Mouse (Mus musculus): ENCODE results near the gene Zcchc8.

Zcchc8 gene

DNA sequence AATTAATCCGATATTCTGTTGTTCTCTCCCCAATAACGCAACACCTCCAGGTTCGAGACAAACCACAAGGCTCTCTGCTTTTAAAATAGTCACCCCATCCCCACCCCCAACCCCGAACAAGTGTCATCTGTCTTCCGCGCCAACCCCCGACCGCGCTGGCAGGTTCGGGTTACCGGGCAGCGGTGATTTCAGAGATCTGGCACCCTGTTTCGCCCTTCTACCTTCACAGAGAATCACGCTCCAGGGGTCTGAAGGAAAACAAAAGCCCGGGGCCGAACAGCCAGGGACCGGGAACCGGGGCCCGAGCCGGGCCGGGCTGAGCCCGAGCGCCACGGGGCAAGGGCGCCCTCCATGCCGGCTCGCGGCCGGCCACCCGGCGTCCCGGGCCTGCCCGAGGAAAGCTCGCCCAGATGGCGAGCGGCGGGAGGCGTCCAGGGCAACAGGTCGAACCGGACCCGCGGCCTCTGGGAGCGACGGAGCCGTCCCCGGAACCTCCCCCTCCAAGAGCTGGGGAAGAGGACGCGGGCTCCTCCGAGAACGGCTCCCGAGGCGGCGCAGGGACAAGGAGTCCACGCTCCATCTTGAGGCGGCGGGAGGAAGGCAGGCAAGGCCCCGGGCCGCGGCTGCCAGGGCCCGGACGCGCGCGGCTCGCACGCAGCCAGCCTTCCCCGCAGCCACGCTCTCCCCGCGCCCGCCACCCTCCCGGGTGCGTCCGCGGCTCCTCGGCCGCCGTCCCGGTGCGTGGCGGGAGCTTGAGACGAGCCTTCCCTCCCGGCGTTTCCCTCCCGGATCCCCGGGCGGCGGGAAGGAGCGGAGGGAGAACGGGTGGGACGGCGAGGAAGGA lies 37.3 kb downstream of the Zcchc8 start:
- WGBS: 1% methylated on average over 91 of the region's 92 CpGs

DNA sequence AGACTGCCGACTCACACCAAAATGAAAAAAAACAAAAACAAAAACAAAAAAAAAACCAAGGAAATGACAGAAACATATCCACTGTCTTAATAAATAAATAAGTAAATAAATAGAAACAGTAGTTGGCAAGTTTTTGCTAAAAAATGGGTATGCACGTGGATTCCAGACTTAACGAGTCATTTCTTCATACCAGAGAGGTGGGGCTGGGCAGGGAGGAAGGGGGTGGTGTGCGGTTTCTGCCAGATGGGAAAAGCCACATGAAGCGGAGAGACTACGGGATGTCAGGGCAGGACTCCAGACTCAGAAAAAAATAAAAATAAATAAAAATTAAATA lies 37.9 kb downstream of the Zcchc8 start:
- 7% methylated on average over 6 of the region's 6 CpGs for WGBS

DNA sequence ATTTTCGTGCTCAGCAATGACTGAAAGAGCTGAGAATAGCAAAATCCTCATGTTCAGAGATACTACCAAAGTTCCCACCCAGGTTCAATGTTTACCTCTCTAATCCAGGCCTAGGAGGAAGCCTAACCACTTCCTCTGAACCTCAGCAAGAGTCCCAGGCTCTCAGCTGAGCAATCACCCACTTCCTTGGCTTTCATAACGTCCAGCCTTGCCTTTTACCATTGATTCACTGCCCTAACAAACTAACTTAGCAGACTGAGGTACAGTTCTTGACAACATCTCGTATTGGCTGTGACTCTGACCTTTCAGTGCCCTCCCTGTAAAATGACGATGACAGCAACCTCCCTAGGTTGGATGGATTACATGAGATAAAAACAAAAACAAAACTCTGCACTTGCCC lies 38.5 kb downstream of the Zcchc8 start:
- 33% methylated on average over 4 of the region's 4 CpGs for WGBS

DNA sequence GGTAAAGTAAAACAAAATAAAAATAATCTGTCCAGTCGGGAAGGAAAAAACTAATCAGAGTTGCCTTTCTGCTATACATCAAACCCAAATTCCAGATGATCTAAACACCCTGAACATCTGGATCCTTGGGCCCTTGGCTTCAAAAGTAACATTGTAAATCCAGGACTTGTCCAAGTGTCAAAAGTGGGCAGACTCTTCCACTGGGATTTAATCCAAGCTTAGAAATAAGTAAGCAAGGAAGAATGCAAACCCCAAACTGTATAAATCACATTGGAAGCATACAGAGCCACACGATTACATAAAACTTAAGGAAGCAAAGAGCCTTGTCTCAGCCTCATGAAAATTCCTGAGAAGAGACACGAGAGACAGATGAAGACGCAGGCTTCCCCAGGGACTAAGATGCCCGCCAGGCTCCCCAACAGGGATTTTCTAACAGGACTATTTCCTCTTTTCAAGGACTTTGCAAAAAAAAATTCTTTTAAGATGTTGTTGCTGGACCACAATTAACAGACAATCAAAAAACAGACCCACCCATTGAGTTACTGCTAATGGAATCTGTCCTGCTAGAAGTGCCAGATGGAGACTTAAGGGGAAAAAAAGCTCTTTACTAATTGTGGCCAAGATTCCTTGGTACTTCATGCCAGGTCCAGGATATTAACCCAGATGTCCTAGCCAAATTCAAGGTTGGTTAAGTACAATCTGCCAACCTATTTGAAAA lies 41.2 kb downstream of the Zcchc8 start:
- WGBS: 25% methylated on average over 5 of the region's 5 CpGs

DNA sequence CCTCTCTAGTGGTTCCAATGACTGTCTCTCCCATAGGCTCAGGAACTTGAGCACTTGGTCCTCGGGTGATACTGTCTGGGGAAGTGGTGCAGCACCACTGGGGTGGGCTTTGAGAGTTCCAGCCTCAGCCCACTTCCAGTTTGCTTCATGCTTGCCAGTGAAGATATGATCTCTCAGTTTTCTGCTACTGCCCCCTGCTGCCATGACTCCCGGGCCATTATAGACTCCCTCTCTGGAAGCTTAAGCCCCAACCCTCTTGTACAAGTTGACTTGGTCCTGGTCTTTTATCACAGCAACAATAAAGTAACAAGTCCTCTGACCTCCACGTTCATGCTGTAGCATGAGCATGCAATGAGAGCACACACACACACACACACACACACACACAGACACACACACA lies 41.8 kb downstream of the Zcchc8 start:
- WGBS: 73% methylated on average over 3 of the region's 3 CpGs

DNA sequence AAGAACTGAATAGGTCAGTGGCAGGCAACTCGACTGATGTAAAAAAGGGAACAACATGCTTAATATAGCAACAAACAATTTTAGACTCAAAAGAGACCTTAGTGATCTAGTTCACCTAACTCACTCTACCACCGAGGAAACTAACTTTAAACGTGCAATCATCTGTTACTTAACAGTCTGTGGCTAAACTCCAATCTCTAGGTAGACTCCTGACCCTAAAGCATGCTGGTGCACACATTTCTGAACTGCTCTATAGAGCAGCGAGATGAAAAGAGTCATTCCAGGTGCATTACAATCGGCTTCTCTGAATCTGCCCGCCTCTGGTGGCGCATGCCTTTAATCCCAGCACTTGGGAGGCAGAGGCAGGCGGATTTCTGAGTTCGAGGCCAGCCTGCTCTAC lies 45.2 kb downstream of the Zcchc8 start:
- WGBS: 64% methylated on average over 9 of the region's 9 CpGs

DNA sequence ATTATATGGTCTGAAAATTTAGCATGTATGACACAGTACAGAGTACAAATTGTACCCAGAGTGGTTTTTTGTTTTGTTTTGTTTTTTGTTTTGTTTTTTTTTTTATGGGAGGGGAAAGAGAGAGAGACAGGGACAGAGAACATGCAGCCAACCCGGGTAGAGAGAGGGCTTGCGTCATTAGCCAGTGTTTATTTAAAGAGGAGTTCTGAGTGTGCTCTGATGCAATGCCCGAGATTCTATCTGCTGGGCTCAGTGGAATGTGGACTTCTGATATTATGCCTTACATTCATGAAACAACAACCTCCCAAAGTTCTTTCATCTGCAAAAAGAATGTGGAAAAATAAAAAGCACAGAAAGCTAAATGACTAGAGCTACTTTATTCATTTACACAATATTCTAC lies 45.7 kb downstream of the Zcchc8 start:
- 18% methylated on average over 3 of the region's 3 CpGs for WGBS

DNA sequence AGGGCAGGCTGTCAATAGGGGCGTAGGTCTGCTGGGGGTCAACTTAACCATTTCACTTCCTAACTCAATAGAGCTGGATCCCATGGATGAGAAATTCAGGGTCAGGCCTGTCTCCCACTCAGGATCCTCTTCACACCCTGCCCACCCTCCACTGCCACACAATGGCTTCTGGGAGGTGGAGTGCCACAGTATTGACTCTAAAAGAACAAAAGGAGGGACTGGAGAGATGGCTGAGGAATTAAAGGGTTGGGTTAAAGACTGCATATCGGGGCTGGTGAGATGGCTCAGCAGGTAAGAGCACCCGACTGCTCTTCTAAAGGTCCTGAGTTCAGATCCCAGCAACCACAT lies 49.5 kb downstream of the Zcchc8 start:
- WGBS: 89% methylated on average over 3 of the region's 3 CpGs

DNA sequence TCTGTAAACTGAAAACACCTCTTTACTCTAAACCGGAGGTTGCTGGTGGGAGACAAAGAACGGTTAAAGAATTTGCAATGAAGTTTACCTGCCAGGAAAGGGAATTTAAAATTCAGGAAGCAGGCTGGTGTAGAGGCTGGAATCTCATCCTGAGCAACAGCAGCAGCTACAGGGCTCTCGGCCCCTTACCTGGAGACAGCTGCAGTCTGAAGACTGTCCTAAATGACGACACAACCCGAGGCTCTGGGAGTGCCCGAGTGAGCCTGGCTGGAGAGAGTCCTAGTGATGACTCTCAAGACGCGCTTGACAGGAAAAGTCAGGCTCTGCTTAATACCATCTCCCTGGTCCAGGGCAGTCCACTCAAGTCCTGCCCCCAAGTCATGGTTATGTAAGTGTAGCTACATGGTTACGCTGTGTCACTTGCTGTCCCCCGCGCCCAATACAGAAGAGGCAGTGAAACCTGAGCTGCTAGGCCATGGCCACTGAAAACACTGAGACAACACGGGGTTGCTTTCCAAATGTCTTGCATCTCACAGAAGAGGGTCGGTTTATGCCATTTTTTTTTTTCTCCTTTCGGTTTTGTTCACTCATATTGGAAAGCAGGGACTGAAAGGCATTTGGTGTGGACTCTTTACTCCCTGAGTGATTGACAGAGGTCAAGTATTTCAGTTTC lies 50.0 kb downstream of the Zcchc8 start:
- 47% methylated on average over 14 of the region's 14 CpGs for WGBS

DNA sequence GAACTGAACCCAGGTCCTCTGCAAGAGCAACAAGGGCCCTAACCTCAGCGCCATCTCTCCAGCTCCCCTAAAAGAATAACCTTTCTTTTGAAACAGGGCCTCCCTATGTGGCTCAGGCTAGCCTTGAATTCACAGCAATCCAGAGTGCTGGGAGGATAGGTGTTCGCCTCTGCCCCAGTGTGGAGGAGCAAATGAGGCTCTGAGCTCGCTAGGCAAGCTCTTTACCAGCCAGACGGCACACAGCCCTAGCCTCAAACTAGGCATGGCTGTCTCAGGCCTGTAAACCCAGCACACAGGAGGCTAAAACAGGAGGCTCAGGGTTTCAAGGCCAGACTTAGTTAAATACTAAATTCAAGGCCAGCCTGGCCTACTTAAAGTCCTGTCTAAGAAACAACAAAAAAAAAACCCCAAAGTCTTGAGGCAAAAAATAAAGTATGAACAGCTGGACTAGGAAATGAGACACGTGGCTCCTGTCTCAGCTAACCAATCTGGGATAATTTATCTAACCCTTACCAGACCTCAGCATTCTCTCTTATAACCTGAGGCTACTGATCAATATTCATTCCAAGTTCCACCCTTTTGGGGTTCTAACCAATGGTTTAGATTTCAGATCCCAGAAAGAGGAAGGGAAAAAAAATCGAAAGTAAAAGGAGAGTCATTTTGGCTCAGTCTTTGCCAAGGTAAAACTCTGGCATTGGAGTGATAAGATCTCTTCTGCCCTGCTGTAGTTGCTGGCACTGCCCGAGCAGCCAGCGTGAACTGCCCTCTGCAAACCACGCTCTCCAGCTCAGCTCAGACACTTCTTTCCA lies 50.7 kb downstream of the Zcchc8 start:
- 65% methylated on average over 9 of the region's 9 CpGs for WGBS

DNA sequence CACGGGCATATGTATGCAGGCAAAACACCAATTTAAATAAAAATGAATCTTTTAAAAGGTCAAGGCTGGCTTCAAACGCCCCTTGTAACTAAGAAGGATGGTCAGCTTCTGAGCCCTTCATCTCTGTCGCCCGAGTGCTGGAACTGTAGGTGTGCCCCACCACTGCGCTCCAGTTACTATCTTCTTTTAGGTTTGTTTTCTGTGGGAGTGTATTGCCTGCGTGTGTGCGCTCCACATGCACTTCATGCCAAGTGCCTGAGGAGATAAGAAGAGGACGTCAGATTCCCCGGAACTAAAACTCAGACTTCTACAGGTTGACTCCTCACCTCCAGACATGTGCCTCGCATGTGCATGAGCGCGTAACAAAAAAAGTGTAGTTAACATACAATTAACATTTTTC lies 53.0 kb downstream of the Zcchc8 start:
- 62% methylated on average over 12 of the region's 12 CpGs for WGBS

DNA sequence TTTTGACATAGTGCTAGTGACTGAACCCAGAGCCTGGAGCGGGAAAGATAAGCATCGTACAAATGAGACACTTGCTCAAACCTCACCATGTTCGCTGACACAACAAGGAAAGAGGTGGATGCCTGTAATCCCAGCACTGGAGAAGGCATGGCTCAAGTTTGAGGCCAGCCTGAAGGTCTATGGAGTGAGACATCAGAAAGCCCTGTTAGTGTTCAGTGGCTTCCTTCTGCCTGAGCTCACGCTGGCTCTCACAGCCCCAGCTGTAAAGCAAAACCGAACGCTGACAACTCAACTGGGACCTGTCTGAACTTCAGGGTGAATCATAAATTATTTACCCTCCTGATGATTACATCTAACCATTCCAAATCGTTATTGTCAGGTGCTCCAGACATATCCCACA lies 54.9 kb downstream of the Zcchc8 start:
- WGBS: 77% methylated on average over 7 of the region's 7 CpGs

DNA sequence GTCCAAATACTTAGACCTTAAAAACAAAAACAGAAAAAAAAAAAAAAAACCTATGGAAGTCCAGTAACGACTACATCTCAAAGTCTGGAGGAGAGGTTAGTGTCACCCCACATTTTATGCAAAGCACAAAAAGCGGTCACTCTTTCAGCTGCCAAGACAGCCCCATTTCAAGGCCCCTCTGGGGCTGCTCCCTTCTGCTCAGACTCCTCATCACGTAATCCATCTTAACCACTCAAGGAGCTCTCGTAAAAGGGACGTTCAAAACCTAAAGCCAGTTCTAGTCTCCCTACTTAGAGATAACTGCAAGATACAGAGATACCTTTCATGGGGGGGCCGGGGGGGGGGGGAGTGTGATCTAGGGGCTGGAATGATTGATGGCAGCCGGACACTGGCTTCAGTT lies 56.6 kb downstream of the Zcchc8 start:
- 83% methylated on average over 7 of the region's 7 CpGs for WGBS

DNA sequence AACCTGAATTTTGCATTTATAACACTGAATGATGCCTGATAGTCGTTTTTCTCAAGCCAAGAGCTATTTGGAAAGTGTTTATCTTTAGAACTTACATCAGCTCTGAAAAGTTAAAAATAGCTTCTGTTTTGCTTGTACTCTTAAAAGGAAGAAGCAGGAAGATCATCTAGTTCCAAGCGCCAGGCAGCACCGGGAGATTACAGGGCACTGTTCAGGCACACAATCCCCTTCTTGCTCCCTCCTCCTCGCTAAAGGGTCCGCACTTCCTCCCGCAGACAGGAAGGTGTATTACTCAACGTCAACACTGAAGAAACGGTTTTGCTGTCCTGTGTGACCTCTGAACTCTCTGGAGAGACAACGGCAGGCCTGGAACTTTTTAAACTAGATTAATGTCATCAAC lies 58.8 kb downstream of the Zcchc8 start:
- 28% methylated on average over 9 of the region's 9 CpGs for WGBS

DNA sequence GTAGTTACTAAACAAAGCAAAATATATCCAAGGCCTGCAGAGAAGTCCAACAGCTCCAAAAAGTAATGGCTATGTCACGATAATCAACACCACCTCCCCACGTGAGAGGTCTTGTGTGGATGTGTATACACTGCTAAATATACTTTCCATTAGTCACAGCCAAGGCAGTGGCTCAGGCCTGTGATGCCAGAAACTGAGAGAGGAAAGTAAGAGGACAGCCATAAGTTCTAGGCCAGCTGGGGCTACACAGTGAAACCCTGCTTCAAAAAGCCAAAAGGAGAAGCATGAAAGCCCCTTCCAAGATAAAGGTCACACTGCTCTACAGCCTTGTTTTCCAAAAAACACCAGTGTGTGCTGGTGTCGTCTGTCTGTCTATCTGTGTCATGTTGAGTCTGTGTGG lies 59.3 kb downstream of the Zcchc8 start:
- 28% methylated on average over 3 of the region's 3 CpGs for WGBS

DNA sequence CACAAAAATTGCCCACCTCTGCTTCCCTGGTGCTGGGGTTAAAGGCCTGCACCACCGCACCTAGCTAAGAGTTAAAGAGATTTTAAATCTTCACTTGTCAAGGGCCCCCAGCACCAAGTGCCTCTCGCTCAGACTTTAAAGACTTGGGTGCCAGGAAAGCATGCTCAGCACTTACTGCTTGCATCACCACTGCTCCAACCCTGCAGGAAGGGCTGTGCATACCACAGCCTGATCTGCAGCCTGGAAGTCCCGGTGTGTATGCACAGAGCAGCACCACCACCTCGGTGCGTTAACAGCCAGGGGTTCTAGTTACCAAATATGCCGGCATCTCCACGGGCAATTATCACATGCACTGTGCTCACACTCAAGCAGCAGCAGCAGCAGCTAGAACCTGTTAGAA lies 63.2 kb downstream of the Zcchc8 start:
- 49% methylated on average over 7 of the region's 7 CpGs for WGBS

DNA sequence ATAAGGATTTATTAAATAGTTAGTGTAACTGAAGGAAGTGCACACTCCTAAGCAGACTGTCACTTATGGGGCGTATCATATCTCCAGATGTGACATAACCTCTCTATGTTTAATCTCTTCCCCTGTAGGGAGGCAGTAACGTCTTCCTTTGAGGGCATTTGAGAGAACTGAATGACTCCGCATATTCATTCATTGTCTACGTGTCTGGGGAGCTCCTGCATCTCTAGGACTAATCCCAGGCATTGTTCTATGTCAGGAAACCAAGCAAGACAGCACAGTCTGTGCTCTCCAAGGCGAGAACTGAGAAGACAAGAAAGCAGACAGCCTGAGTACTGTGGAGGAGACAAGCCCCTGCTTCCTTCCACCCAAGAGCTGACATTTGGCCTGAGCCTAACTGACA lies 66.0 kb downstream of the Zcchc8 start:
- WGBS: 58% methylated on average over 5 of the region's 5 CpGs

DNA sequence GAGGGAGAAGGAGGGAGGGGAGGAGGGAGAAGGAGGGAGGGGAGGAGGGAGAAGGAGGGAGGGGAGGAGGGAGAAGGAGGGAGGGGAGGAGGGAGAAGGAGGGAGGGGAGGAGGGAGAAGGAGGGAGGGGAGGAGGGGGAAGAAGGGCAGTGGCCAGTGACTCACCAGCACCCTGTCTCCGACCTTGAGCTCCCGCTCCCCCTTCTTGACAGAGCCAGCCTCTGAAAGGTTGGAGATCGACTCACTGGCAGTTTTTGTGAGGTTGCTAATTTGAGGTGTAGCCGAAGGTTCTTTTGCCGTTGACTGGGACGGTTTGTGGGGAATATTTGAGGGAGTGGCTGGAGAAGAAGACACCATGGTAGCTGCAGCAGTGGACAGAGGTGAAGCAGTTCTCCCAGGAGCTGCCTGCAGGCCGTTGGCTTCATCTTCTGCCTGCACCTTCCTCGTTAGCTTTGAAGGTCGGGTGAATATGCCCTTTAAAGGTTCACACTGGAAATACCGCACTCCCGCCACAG lies 67.6 kb downstream of the Zcchc8 start:
- WGBS: 81% methylated on average over 11 of the region's 11 CpGs

DNA sequence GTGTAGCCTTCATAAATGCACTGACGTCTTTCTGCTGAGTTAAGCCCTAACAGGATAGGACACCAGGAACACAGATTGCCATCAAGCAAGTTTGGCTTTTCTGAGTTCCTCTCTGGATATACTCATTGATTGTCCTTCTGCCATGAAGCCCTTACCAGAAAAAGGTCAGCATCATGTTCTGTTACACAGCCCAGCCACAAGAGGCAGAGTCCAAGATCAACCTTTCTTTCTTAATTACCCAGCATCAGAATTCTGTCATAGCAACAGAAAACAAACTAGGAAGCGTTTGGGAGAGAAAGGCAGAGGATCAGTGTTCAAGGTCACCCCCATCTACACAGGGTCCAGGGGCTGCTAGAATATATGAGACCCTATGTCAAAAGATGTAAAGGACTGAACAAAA lies 70.1 kb downstream of the Zcchc8 start:
- WGBS: 44% methylated on average over 2 of the region's 2 CpGs
